Mouse (Mus musculus): ENCODE measurements around the gene Yars.

Yars gene

GRCm38 (mm10) chr4:129189542-129190519, at the start of gene Yars, which contains the start of gene S100pbp:
Gene Yars, plus strand, starts transcription at chr4:129189760.
Gene S100pbp, minus strand, starts transcription at chr4:129189727.
- DNase-seq (ENCODE audit: low spot score in 2 of 2): peak; percentile 97

DNA sequence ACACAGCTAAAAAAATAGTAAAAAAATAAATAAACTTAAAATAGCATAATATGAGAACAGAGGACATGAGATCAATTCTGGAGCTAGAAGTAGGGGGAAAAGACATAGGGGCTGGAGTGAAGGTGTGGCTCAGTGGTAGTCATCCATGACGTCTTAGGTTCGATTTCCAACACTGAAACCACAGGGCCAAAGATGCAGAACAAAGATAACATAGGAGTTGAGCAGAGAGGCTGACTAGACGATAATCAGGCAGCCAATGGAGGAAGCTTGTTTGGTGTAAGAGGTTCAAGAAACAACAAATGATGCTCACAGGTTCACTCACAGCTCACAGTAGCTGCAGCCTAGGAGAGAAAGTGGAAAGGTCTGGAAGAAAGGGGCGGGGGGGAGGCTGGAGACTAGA, 48.8 kb upstream of the Yars start:
- no peak for DNase-seq (ENCODE audit: low spot score in 2 of 2)

GRCm38 (mm10) chr4:129141560-129142438, 47.8 kb upstream of the Yars start:
- no peak for DNase-seq (ENCODE audit: low spot score in 2 of 2)

DNA sequence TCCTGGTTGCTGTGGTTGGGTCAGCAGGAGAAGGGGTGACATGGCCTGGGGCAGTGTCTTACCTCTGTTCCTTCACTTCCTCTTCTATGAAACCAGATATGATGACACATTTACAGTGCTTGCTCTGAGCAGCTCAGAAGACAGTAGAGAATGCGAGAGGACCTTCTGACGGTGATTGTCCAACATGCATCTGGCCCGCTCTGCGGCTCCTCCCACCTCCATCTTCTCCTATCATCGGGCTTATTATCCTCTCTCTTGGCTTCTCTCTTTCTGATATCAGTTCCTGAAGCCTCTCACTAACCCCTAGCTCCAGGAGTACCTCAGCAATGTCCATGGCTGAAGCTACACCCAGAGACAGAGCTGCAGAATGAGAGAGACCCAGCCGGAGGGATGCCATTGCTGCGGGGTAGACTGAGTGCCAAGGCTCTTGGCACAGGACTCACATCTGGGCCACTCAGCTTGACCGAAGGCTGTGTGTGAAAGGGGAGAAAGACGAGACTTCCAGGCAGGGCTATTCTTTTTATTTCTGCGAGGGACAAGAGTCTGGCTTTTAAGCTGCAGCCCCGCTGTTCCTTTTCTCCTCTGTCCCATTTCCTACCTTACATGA, 47.0 kb upstream of the Yars start:
- DNase-seq (ENCODE audit: low spot score in 2 of 2): no peak

GRCm38 (mm10) chr4:129143509-129143908, 46.1 kb upstream of the Yars start:
- no peak for DNase-seq (ENCODE audit: low spot score in 2 of 2)

GRCm38 (mm10) chr4:129144401-129145367, 44.9 kb upstream of the Yars start:
- DNase-seq (ENCODE audit: low spot score in 2 of 2): no peak

GRCm38 (mm10) chr4:129145411-129145810, 44.1 kb upstream of the Yars start:
- DNase-seq (ENCODE audit: low spot score in 2 of 2): no peak

GRCm38 (mm10) chr4:129145943-129146342, 43.6 kb upstream of the Yars start:
- DNase-seq (ENCODE audit: low spot score in 2 of 2): no peak

DNA sequence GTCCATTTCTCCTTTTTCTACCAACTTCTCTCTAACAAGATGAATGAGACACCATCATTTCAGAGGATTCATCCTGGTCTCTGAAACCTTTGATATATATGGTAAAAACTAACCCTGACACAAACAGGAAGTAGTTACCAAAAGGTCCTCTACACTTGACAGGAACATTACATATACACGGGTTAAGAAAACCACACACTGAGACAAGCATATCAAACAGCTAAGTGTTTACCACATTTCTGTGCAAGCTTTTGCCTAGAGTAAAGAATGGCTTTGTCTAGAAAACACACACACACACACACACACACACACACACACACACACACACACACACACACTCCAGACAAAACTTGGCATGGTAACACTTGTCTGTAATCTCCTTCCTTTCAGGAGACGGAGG, 43.2 kb upstream of the Yars start:
- no peak for DNase-seq (ENCODE audit: low spot score in 2 of 2)

DNA sequence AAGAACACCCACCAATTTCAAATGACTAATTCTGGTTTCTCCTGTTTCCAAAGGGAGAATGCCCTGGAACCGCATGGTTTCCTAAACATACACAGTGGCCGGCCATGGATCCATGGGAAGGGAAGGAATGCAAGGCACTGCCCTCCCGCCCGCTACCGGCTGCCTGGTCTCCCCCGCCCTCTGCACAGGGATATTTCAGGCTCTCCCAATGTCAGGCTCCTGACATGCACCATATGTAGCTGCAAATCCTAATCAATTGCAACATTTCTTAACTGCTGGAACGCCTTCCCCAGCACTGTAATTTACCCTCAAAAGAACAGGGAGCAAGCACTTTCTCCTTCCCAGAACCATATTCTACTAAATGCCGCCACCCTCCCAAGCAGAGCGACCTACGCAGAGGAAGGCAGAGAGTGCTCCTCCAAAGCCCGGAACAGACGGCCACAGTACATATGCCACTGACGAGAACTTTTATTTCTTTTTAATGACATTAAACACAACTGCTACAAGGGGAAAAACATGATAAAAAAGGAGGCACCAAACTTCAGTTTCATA, 41.9 kb upstream of the Yars start:
- no peak for DNase-seq (ENCODE audit: low spot score in 2 of 2)

DNA sequence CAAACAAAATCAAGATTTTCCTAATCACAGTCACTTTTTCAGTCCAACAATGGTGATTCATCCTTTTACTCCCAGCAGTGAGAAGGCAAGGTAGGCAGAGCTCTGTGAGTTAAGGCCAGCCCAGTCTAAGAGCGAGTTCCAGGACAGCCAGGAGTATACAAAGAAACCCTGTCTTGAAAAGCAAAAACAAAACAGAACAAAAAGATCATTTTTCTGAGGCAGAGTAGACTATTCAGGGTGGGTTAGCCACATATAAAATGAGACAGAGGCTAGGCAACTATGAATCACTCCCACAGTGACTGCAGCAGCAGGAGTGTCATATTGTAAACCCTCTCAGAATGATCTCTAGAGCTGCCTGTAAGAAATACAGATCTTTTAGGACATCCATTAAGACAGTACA, 40.2 kb upstream of the Yars start:
- DNase-seq (ENCODE audit: low spot score in 2 of 2): no peak

DNA sequence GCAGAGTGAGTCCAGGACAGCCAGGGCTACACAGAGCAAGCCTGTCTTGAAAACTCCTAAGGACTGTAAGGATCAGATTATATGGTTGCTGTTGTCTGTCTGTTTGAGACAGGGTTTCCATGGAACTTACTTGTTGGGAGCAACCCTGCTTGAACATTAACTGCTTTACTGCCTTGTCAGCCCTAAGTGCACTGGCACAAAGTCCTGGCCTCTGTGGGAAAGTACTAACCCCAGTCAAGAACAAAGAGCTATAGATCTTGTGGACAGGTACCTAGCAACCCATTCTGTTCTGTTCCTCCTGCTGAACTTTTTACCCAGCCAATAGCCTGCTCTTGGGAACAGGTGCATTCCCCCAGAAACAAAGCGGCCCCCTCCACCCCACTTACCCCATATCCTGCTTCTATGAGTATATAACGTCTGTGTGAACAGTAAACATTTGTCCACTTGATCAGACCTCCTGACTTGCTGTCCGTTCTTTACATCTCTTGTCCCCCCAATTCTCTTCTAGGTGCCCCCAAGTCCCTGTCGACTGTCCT, 38.2 kb upstream of the Yars start:
- no peak for DNase-seq (ENCODE audit: low spot score in 2 of 2)

GRCm38 (mm10) chr4:129157541-129157940, 32.0 kb upstream of the Yars start:
- no peak for DNase-seq (ENCODE audit: low spot score in 2 of 2)

DNA sequence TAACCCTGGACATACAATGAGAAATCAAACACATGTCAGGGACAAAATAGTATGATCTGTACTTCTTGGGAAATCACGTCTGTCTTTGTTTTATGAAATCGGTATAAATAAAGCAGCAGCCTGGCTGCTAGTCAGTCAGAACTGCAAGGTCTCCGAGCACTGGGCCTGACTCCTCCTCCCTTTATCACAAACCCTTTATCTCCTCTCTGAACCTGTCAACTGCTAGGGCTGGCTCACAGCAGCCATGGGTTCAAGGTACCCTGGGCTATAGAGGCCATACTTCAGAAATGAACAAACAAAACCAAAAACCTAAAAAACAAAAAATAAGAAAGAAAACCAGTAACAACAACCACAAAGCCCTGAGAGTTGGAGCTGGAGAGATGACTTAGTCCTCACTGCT, 31.0 kb upstream of the Yars start:
- DNase-seq (ENCODE audit: low spot score in 2 of 2): no peak

DNA sequence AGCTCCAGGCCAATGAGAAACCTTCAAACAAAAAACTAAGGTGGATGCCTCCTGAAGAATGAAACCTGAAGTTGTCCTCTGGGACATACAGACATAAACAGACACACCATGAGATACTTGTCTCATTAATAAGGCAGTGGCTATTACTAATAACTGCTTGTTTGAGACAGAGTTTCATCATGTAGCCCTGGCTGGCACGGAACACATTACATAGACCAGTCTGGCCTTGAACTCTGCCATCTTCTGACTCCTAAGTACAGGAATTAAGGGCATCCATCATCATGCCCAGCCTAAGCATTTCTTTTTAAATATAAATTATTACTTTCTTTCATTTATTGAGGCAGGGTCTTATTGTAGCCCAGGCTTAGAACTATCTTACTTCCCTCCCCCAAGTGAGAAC, 28.5 kb upstream of the Yars start:
- no peak for DNase-seq (ENCODE audit: low spot score in 2 of 2)

- no peak for DNase-seq (ENCODE audit: low spot score in 2 of 2)
These were observed 27.8 kb upstream of the Yars start for GRCm38 (mm10) chr4:129161581-129162255.

DNA sequence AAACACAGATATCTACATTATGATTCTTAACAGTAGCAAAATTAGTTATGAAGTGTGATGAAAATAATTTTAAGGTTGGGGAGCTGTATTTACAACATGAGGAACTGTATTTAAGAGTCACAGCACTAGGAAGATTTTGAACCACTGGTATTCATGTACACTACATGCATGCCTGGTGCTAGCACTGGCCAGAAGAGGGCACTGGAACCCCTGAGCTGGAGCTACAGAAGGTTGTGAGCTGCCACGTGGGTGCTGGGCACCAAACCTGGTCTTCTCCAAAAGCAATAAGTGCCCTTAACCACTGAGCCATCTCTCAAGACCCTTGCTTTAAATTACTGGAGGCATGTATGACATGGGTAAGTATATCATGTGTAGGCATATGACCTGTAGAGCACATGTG, 17.0 kb upstream of the Yars start:
- DNase-seq (ENCODE audit: low spot score in 2 of 2): no peak

DNA sequence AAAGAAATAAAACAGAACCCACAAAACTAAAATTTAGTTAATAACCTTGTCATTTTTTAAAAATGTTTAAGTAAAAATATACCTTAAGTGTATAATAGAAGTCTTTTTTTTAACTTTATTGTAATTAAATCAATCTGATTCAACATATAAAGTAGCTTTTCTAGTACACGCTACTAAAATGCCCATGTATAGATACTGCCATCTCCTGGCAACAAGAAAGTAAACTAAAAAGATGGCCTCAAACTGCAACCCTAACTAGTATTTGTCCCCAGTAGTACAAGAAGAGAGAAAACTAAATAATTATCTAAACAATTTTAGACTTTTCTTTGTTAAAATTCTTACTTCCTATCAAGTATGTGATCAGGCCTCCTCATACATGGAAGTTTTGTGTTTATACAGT, 10.0 kb upstream of the Yars start:
- DNase-seq (ENCODE audit: low spot score in 2 of 2): no peak

DNA sequence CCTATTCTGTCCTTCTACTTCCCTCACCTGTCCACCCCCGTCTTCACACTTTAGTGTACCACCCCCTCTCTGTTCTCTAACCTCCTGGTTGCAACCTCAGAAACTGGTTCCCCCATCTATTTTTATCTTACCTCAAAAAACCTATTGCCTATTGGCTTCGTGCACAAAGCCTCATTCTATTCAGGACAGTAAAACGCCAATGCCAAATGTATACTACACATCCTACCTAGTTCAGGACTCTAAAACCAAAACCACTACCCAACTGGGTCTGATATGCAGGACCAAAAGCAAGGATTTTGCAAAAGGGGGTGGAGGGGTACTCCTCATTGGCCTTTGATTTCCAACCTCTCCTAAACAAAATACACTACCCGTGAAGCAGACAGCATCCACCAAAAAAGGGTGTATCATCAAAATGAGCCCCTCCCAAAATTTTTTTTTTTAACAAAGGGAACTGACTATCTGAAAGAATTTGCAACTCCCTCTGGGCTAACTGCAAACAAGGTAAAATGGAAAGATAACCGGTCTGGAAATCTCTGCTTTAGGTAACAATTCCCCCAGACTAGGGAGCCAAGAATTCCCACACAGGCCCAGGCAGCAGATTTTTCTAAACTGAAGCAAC, 1.4 kb upstream of the Yars start:
- no peak for DNase-seq (ENCODE audit: low spot score in 2 of 2)
